Mouse (Mus musculus): Measurements from ENCODE around the gene Ppp1r35.

GRCm38 (mm10) chr5:137781661-137782060 lies 3.0 kb downstream of the Ppp1r35 start:
- TF ChIP-seq CTCF (IDR thresholded peaks at IDR 0.05; ENCODE audit: low read depth, low read length): no peak
- no peak for TF ChIP-seq POLR2A (IDR thresholded peaks at IDR 0.05; ENCODE audit: insufficient read depth, low read length)

Data from ES-Bruce4 (cell line).